Mouse (Mus musculus) mouse trophoblast stem cell (cell line): ENCODE data around the gene Ccdc22.

Experiments used
- in situ Hi-C, 2 experiments: fragments of 300-500 bp; cut with MseI, MboI; formaldehyde crosslinking; loops; 2 replicates in 1 of 2; 3 replicates in 1 of 2; pipeline ENCODE4 v1.15.1; 2025

The Ccdc22 gene

GRCm38 (mm10) chrX:7604879-7605574 lies at the start of gene Ccdc22:
Gene Ccdc22, minus strand, starts transcription at chrX:7605517.
- in situ Hi-C loops, result no loop called here

GRCm38 (mm10) chrX:7648671-7649304 lies 43.5 kb upstream of the Ccdc22 start:
- in situ Hi-C loops, result loop anchor here in 1 of 2 experiments (10.0 kb wide), 1 partner anchor 224 kb away; no protein-coding TSS in a partner anchor

GRCm38 (mm10) chrX:7645349-7645748 lies 40.0 kb upstream of the Ccdc22 start:
- in situ Hi-C loops, result loop anchor here in 1 of 2 experiments (10.0 kb wide), 1 partner anchor 221 kb away; no protein-coding TSS in a partner anchor

- in situ Hi-C loops, result loop anchor here in 1 of 2 experiments (10.0 kb wide), 1 partner anchor 216 kb away; no protein-coding TSS in a partner anchor
Observed at GRCm38 (mm10) chrX:7640785-7641184, 35.5 kb upstream of the Ccdc22 start.

GRCm38 (mm10) chrX:7639536-7640325 lies 34.4 kb upstream of the Ccdc22 start:
- in situ Hi-C loops, result loop anchor here (10.0 kb wide), 2 partner anchors 165 to 215 kb away; no protein-coding TSS in a partner anchor

- in situ Hi-C loops, result loop anchor here (10.0 kb wide), 1 partner anchor 164 kb away; no protein-coding TSS in a partner anchor
Observed at GRCm38 (mm10) chrX:7638401-7639091, 33.2 kb upstream of the Ccdc22 start, which contains the start of gene Syp. Gene Syp, plus strand, starts transcription at chrX:7638471.

- in situ Hi-C loops, result loop anchor here (10.0 kb wide), 1 partner anchor 160 kb away; no protein-coding TSS in a partner anchor
Observed at GRCm38 (mm10) chrX:7635101-7635500, 29.8 kb upstream of the Ccdc22 start.

- in situ Hi-C loops, result loop anchor here (10.0 kb wide), 1 partner anchor 158 kb away; no protein-coding TSS in a partner anchor
Observed at GRCm38 (mm10) chrX:7632560-7632959, 27.2 kb upstream of the Ccdc22 start.

- in situ Hi-C loops, result no loop called here
Observed at GRCm38 (mm10) chrX:7617889-7618551, 12.7 kb upstream of the Ccdc22 start.

- in situ Hi-C loops, result no loop called here
Observed at GRCm38 (mm10) chrX:7610536-7611258, 5.4 kb upstream of the Ccdc22 start.

GRCm38 (mm10) chrX:7610035-7610434 lies 4.7 kb upstream of the Ccdc22 start:
- in situ Hi-C loops, result no loop called here

GRCm38 (mm10) chrX:7606783-7607182 lies 1.5 kb upstream of the Ccdc22 start, which contains the start of gene Cacna1f:
Gene Cacna1f, plus strand, starts transcription at chrX:7607083.
- in situ Hi-C loops, result no loop called here

- in situ Hi-C loops, result no loop called here
Observed at GRCm38 (mm10) chrX:7605575-7605941, 241 bp upstream of the Ccdc22 start.

GRCm38 (mm10) chrX:7604004-7604403 lies 1.3 kb downstream of the Ccdc22 start:
- in situ Hi-C loops, result no loop called here

GRCm38 (mm10) chrX:7595371-7595770 lies 9.9 kb downstream of the Ccdc22 start:
- in situ Hi-C loops, result no loop called here

GRCm38 (mm10) chrX:7586356-7586755 lies 19.0 kb downstream of the Ccdc22 start:
- in situ Hi-C loops, result no loop called here

- in situ Hi-C loops, result no loop called here
Observed at GRCm38 (mm10) chrX:7583881-7584280, 21.4 kb downstream of the Ccdc22 start.

- in situ Hi-C loops, result no loop called here
Observed at GRCm38 (mm10) chrX:7581151-7581550, 24.2 kb downstream of the Ccdc22 start.

GRCm38 (mm10) chrX:7574885-7575231 lies 30.5 kb downstream of the Ccdc22 start:
- in situ Hi-C loops, result no loop called here
